In genomic region chr13:117034676-117035075, GRCm38 (mm10) we compare ENCODE assay signal across 10 mouse cellular contexts.
"Had no signal": no experiment of that assay in that cellular context is flagged by ENCODE, and none has a peak within 500 bp of the region (broad histone marks: within the 10 kb centered on the region; RNA-seq: fewer than 3 reads in every experiment).

No protein-coding gene starts in this region.

- H3K36me3 ChIP-seq: limb, embryonic 10.5 days; lung, embryonic 15.5 days; midbrain, embryonic 15.5 days; neural tube, embryonic 12.5 days had no signal

- DNase-seq: kidney, adult 11 months; kidney, postnatal 10 days; kidney, postnatal 4 days; right cerebral cortex, postnatal 4 days had no signal

- H3K9ac ChIP-seq: liver, embryonic 14.5 days; lung, embryonic 15.5 days; midbrain, embryonic 15.5 days; neural tube, embryonic 12.5 days had no signal

- H3K27me3 ChIP-seq: lung, embryonic 15.5 days; midbrain, embryonic 15.5 days; neural tube, embryonic 12.5 days had no signal

- H3K27ac ChIP-seq: left cerebral cortex, adult 2 months; limb, embryonic 10.5 days; liver, embryonic 14.5 days; lung, embryonic 15.5 days; midbrain, embryonic 15.5 days; neural tube, embryonic 12.5 days had no signal

- H3K4me1 ChIP-seq: limb, embryonic 10.5 days; midbrain, embryonic 15.5 days; neural tube, embryonic 12.5 days had no signal

- H3K4me2 ChIP-seq: lung, embryonic 15.5 days; midbrain, embryonic 15.5 days; neural tube, embryonic 12.5 days had no signal

- H3K4me3 ChIP-seq: left cerebral cortex, adult 2 months; limb, embryonic 10.5 days; lung, embryonic 15.5 days; midbrain, embryonic 15.5 days; neural tube, embryonic 12.5 days had no signal

- H3K9me3 ChIP-seq: limb, embryonic 10.5 days; lung, embryonic 15.5 days; midbrain, embryonic 15.5 days; neural tube, embryonic 12.5 days had no signal

- ATAC-seq: midbrain, embryonic 15.5 days had no signal
